Mouse (Mus musculus) brain, embryonic 14.5 days (tissue): ENCODE data around the gene Myom3.
A peak's percentile ranks its signal among the peaks of the same experiment; 100 is the strongest.

Experiments used
- CTCF ChIP-seq: fragments of 200-500 bp; IDR thresholded peaks from 2 replicates; pipeline ENCODE4 v1.5.1; 2012; ENCODE audit warnings: inconsistent platforms, mild to moderate bottlenecking, moderate library complexity, borderline replicate concordance; ENCODE audit not compliant: insufficient read depth, insufficient read length; ENCODE audit errors: extremely low read depth
- POLR2A ChIP-seq: fragments of 200-500 bp; IDR thresholded peaks from 2 replicates; pipeline ENCODE4 v1.6.1; 2012; ENCODE audit warnings: mild to moderate bottlenecking, inconsistent platforms, borderline replicate concordance; ENCODE audit not compliant: poor library complexity, insufficient read depth, insufficient read length, severe bottlenecking; ENCODE audit errors: extremely low read depth

DNA sequence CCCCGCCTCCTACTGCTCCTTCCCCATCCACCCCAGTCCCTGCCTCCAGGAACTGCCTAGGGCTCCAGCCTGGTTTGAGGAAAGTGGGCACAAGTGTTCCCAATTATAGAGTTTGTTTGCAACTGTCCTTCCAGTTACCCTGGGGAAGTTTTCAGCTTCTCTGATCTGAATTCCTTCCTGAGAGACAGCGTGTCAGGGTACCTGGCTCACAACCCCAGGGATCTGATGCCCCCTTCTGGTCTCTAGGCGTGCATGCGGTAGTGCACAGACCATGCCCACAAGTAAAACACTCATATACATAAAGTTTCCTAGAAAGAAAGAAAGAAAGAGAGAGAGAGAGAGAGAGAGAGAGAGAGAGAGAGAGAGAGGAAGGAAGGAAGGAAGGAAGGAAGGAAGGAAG is 1.2 kb upstream of the Myom3 start:
- TF ChIP-seq CTCF (peak; percentile 30; the same call in 1 of the 2 replicates), POLR2A (no peak)
